Mouse (Mus musculus): ENCODE measurements at regions not wholly inside any gene's neighbourhood (a gene's known extent, or its start where the extent isn't known, plus 50 kb on each side); places are given as distances from the start of the nearest gene placed in this dataset.
"Not testable (repeated sequence)": the region's sequence is repeated elsewhere in the genome, so short reads cannot be mapped to it uniquely, and the experiment has no call there.

DNA sequence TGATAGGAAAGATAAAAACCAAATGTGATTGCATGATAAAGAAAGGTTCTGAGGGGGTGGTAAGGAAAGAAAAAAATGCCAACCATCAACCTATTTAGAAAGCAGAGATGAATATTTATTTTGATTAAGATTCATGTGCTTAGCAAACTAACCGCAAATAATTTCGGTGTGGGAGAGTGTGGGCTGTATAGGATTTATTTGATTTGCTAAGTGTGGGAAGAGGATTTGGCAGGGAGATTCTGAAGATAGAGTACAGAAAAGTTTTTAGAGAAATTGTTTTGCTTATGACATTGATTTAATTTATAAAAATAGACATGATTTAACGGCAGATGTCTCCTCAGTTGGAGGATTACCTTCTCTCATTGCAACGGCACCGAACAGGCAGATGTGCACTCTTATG, 250.3 kb downstream of the Pros1 start:
- DNase-seq = no peak

DNA sequence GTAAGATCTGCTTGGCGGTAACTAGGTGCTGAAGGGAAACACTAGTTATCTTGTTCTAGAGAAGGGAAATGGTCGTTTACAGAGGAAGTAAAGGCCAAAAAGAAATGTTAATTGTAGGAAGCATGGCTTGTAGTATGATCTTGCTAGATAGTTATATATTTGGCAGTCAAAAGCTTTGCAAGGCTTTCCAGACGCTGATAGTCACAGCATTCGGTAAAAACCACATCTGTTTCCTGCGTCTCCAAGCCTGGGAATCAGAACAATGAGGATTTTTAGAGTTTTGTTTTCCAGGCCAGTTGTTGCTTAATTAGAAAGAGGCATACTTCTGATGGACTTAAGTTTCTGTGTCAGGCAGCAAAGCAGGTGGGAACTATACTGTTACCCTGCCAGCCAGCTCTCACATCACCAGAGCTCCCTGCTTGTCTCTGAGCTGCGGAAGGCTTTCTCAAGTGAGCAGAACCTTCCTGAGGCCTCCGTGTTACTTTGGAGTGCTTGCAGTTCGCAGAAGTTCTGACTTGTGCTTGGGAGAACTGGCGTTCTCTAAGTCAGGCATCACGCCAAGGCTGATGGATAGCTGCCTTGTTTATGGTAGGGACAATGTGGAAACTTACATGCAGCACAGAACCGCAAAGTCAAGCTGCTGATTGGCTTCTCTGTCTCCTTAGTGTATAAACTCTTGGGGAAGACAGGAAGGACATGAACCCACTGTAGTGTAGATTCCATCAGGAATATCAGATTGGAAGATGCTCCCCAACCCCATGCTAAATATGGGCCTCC, 251.0 kb downstream of the Pros1 start:
- DNase-seq = no peak

DNA sequence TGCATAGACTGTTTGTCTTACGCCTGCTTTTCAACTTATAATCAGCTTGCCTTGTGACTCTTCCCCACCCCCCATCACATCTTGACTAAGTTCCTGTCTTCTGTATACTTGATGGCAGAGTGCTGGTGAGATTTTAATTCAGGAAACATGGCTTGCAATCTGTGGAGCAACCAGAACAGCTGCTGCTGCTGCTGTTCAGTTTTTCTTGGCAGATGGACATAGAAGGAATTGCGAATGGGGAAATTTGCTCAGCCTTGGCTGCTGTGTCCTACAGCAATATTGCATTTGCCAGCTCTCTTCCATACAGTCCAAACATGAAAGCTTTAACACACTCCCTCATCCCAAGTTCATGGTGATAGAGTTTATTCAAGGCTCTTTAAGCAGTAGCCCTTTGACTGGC, 262.3 kb downstream of the Pros1 start:
- no peak for DNase-seq

DNA sequence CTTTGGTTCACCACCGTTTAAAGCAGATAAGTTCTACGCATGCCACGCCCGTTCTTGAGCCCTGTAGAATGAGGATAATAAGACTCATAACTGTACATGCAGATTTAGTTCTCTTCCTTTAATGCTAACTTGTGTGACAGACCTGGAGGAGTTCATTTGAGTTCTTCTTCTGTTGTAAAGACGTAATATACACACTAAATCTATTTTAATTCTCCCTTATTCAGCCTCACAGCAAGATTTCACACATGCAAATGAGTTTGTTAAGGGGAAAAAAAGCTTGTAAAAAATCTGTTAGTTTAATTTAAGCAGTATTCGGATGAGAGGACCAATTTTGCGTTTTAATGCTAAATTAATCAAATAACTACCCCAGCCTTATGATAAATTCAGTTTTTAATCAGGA, 264.6 kb downstream of the Pros1 start:
- no peak for DNase-seq

- no peak for DNase-seq
Measured at GRCm38 (mm10) chr16:63143851-63144250, 289.7 kb downstream of the Pros1 start.

DNA sequence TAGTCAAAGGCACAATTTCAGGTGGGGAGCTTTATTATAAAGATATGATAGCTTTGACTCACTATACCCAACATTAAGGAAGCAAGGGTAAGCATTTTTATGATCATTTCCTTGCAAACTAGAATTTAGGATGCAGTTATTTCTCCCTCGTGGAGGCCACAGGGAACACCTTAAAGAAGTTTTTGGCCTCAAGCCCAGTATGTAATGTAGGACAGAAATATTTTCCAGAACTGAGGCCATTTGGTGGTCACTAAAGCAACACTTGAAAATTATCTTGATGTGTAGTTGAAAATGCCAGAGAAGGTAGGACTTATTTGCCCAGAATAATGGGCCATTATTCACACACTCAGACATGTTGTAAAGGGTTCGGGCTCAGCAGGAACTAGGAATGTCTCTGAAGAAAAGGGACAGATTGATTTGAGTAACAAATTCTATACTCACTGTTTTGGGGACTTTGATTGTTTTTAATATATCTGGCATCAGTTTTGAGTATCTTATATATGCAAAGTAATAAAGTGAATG, 301.3 kb downstream of the Pros1 start:
- no peak for DNase-seq

DNA sequence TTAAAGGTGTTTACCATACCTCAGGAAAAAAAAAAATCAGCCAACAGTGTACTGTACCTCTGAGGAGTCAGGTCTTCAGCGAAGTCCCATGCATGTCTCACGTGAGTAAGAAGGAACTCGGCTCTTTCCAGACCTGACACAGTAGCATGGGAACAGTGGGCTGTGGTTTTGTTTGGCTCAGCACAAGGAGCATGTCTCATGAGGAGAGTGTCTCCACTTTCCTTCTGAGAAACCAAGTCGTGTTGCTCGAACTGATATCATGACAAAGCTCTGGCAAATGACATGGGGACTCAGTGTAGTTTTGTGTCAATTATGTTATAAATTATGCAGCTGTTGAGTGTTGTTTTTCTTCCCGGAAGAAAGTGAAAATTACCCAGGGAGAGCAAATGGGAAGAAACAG, 316.0 kb downstream of the Pros1 start:
- DNase-seq = no peak

DNA sequence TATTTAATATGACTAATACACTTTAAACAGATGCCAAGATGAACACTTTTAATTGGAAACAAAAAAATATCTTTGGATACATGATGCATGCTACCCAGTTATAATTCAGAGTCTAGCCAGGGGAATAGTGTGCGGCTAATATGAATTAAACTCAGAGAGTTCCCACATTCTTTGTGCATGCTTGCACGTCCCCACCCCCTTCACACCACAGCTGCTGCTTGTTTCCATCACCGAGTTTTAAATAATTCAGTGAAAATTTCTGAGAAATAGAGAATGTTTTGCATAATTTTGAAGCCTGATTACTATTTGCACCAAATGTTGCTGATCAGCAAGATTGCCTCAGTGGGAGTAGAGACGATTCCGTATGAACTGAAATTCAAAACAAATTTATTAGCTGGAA, 325.1 kb downstream of the Pros1 start:
- no peak for DNase-seq

- no peak for DNase-seq
Measured at GRCm38 (mm10) chr16:63191181-63191580, 337.1 kb downstream of the Pros1 start.

GRCm38 (mm10) chr16:63191623-63192022, 337.5 kb downstream of the Pros1 start:
- DNase-seq = no peak

GRCm38 (mm10) chr16:63194595-63194994, 340.5 kb downstream of the Pros1 start:
- DNase-seq = no peak

GRCm38 (mm10) chr16:63213471-63213870, 359.4 kb downstream of the Pros1 start:
- DNase-seq = not testable (repeated sequence)

- DNase-seq = no peak
Measured at GRCm38 (mm10) chr16:63220228-63220879, 366.2 kb downstream of the Pros1 start.

DNA sequence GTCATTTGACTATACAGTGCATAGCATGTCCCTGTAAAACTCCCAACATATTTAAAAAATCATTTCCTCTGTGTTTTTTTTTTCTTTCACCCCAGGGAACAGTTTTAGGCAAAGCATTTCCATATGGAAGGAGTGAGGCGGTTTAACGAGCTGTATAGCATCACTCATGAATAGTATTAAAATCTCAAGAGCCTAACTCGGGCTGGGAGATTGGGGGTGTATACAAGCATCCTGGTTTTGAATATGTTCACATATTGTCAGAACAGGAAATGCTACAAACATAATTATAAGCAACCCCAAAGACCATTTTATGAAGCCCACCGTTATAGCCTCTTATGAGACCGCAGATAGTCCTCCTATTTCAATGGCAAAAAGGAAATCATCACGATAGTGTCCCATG, 370.5 kb downstream of the Pros1 start:
- no peak for DNase-seq

- DNase-seq = no peak
Measured at GRCm38 (mm10) chr16:63225097-63225496, 371.0 kb downstream of the Pros1 start.

DNA sequence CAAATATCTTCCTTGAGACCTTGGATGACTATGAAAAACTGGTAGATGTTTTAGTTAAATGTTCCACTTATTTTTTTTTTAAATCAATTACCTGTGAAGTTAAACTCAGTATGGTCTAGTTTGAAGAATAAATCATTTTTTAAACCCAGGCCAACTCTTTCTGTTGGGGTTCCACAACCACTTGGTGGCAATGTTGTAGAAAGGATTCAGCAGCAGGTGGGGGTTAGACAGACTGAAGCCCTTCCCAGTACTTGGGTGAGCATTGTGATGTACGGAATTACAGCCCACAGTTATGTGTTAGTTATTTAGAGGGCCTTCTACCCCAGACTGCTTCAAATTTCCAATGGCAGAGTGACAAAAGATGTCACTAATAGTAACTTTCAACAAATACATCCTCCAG, 375.0 kb downstream of the Pros1 start:
- no peak for DNase-seq

- DNase-seq = no peak
Measured at GRCm38 (mm10) chr16:63229567-63229966, 375.5 kb downstream of the Pros1 start.

- no peak for DNase-seq
Measured at GRCm38 (mm10) chr16:63270173-63270572, 416.1 kb downstream of the Pros1 start.

- DNase-seq = no peak
Measured at GRCm38 (mm10) chr16:63277556-63277955, 423.4 kb downstream of the Pros1 start.

DNA sequence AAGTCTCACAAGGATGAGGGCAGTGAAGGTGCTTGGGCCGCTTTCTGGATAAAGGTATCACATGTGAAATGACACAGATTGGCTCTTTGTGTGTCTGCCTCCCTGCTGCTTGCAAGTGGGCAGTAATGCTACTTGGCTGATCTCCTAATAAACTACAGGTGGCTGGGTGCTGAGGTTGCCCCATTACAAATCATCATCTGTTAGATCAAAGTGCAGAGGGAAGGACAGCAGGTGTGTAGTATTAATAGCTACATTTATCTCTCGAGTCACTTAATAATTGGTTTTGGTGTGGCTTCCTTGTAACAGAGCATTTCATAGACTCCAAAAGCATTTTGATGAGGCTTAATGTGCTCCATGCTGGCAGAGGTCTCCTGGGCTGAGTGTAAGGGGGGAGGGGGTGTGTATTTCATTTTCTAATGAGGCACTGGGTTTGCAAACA, 424.2 kb downstream of the Pros1 start:
- no peak for DNase-seq

DNA sequence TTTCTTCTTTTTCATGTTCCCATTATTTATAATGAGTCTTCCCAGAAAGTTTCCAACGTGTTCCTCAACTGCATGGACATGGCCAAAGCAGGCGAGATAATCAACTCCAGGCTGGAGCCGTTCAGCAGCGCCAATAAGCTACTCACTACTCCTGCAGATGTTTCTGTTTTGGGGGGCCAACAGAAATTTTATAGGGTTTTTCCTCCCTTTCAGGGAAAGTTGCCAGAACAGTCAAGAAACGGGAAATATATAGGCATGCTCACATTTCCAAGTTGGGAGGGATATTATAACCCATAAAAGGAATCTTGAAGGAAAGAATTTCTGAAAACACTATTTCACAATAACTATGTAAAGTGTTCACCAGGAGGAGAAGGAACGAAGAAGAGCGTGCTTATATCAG, 433.5 kb downstream of the Pros1 start:
- no peak for DNase-seq

DNA sequence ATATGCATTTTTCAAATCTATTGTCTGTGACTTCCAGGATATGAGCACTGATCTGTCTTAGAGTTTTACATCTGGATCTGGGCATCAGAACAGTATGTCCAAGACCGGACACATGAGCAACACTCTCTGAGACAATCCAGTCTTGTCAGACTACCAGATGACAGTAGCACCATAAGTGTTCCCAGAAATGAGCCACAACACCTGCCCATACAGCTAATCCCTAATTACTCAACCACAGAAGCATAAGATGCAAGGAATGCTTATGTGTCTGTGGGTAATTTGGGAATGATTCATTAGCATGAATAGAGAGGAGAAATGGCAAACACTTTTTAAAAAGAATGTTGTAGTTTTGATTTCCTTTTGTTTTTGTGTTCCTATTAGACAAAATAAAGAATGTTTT, 457.6 kb downstream of the Pros1 start:
- no peak for DNase-seq

DNA sequence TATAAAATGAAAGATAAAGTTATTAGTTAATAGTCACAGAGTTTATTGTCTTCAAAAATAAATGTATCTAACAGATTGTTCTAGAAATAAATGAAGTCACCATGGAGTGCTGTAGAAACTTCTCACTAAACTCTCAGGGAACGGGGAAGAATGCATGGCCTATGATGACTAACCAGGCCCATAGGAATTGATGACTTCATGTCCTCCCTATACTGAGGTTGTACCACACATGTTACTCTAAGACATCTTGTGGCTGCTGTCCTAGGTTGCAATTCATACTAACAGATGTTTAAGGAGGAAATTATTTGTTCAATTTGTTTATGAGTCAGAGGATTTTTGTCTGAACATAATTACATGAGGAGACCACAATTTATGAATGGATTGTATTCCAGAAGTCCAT, 459.4 kb downstream of the Pros1 start:
- DNase-seq = no peak

DNA sequence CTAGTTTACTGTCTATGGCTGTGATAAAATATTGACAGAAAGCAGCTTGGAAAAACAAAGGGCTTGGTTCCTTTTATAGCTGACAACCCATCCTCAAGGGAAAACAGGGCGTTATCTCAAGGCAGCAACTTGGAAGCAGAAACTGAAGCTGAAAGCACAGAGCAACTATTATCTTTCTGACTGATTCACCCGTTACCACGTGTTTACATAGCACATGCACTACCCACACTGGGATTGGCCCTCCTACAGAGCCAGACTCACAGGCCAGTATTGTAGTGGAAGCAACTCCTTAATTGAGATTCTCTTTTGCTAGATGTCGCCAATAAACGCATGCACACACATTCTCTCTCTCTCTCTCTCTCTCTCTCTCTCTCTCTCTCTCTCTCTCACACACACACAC, 465.5 kb downstream of the Pros1 start:
- DNase-seq = no peak

Data from cerebellum, adult 8-10 months (tissue).